Mouse (Mus musculus) cerebellum, adult (tissue): Measurements from ENCODE around the gene Camk2g.

Experiments used
- ATAC-seq: cut with Nextera tagmentation; 2 replicates; pipeline ENCODE4 v1.9.2; 2017; ENCODE audit warnings: mild to moderate bottlenecking, moderate library complexity, mixed read lengths; ENCODE audit not compliant: insufficient number of reproducible peaks, low FRiP score, low TSS enrichment

Gene Camk2g

GRCm38 (mm10) chr14:20793758-20794531, at the start of gene Camk2g:
TSS of gene Camk2g (minus strand) at chr14:20794088.
- ATAC-seq: peak; percentile 84

- ATAC-seq: no peak
These were observed 48.7 kb upstream of the Camk2g start for GRCm38 (mm10) chr14:20842629-20843028.

- ATAC-seq: no peak
These were observed 47.6 kb upstream of the Camk2g start for GRCm38 (mm10) chr14:20841526-20841925.

GRCm38 (mm10) chr14:20837681-20838080, 43.8 kb upstream of the Camk2g start:
- no peak for ATAC-seq

GRCm38 (mm10) chr14:20836905-20837376, 43.1 kb upstream of the Camk2g start:
- ATAC-seq: no peak

- peak; percentile 88 for ATAC-seq
These were observed 42.5 kb upstream of the Camk2g start, which contains the start of gene Plau for GRCm38 (mm10) chr14:20836171-20836904. TSS of gene Plau (plus strand) at chr14:20836660.

GRCm38 (mm10) chr14:20834136-20834535, 40.2 kb upstream of the Camk2g start:
- no peak for ATAC-seq

GRCm38 (mm10) chr14:20833525-20833924, 39.6 kb upstream of the Camk2g start:
- ATAC-seq: no peak

- no peak for ATAC-seq
These were observed 38.0 kb upstream of the Camk2g start for GRCm38 (mm10) chr14:20831915-20832314.

GRCm38 (mm10) chr14:20831141-20831910, 37.4 kb upstream of the Camk2g start:
- no peak for ATAC-seq

GRCm38 (mm10) chr14:20829523-20830366, 35.9 kb upstream of the Camk2g start:
- ATAC-seq: no peak

GRCm38 (mm10) chr14:20828524-20828923, 34.6 kb upstream of the Camk2g start:
- no peak for ATAC-seq

GRCm38 (mm10) chr14:20827491-20827890, 33.6 kb upstream of the Camk2g start:
- no peak for ATAC-seq

- ATAC-seq: no peak
These were observed 33.2 kb upstream of the Camk2g start for GRCm38 (mm10) chr14:20827061-20827460.

- no peak for ATAC-seq
These were observed 31.6 kb upstream of the Camk2g start for GRCm38 (mm10) chr14:20825516-20825915.

- ATAC-seq: no peak
These were observed 30.6 kb upstream of the Camk2g start for GRCm38 (mm10) chr14:20824517-20824916.

- ATAC-seq: no peak
These were observed 21.6 kb upstream of the Camk2g start for GRCm38 (mm10) chr14:20815448-20815847.

GRCm38 (mm10) chr14:20811779-20812406, 18.0 kb upstream of the Camk2g start:
- ATAC-seq: no peak

- no peak for ATAC-seq
These were observed 17.3 kb upstream of the Camk2g start for GRCm38 (mm10) chr14:20811236-20811635.
